Mouse (Mus musculus): ENCODE data around the gene Shoc2. TPM values are rescaled to one million over a fixed set of nuclear protein-coding genes. Genes with fewer than 3 reads are reported as not detected.

Gene Shoc2
- 17.1 and 23.4 TPM in 2 replicates for polyA plus RNA-seq (2015; fragmentation: Nextera tagmentation; extraction: Ambion mirVana)

DNA sequence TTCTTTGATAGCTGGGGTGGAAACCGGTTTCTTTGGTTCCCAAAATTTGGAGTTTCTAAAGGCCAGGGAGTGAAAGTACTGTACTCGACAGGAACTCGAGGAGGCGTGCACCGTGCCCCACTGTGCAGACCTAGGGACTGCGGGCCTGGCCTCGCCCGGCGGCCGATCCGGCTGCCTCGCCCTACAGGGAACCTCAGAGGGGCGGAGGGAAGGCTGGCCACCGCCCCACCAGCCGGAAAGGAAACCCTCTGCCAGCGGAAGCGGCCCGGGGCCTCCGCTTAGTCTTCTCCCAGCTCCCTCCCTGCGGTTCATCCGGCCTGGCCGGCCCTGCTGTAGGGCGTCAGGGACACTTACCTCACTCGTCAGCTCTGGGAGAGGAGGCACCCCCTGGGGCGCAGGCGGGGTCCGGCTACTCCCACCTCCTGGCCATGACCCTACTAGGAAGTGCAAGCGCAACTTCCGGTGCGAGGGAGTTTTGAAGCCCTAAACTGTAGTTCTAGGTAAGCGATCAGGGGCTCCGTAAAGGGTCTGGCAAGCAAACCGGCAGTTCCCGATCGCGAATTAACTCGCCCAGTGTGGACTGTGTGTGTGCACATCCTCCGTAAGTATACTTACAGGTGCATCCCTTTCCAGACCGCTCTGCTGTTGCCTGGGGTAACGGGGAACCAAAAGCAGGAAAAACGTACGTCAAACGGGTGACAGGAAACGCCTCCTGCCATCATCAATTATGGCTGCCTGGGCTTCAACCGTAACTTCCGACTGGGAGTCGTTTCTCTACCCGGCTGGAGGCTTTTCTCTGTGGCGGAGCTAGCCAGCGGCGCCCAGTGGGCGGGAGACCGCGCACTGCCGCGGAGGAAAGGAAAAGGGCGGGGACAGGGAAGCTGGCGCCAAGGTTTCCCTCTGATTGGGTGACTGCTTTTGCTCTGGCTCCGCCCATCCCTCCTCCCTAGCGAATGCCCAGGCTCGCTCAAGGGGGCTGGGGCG lies at the start of gene Shoc2, which contains the start of gene Bbip1:
Gene Shoc2, plus strand, starts transcription at position 505 of the 984 bp plus-strand sequence.
Gene Bbip1, minus strand, starts transcription at position 826 of the 984 bp plus-strand sequence.
- DNase-seq: peak; percentile 99
- H3K36me3 ChIP-seq: no peaks in the 10 kb centered on the region; the same call in 1 of the 2 replicates
- H3K4me1 ChIP-seq (replicated peaks): peaks cover 60% of the 10 kb centered on the region
- H3K27ac ChIP-seq: peak within 1 kb of the TSS; percentile 99
- WGBS (ENCODE audit: insufficient replicate concordance): under 1% methylated on average over 59 of the region's 62 CpGs
- peak within 1 kb of the TSS; percentile 83 for H3K4me2 ChIP-seq
- H3K9ac ChIP-seq: peak within 1 kb of the TSS; percentile 98
- ATAC-seq (ENCODE audit: low read depth): peak; percentile 85
- H3K4me3 ChIP-seq (replicated peaks): peak within 1 kb of the TSS; percentile 99
- no peaks in the 10 kb centered on the region for H3K9me3 ChIP-seq (replicated peaks)
- no peaks in the 10 kb centered on the region for H3K27me3 ChIP-seq

DNA sequence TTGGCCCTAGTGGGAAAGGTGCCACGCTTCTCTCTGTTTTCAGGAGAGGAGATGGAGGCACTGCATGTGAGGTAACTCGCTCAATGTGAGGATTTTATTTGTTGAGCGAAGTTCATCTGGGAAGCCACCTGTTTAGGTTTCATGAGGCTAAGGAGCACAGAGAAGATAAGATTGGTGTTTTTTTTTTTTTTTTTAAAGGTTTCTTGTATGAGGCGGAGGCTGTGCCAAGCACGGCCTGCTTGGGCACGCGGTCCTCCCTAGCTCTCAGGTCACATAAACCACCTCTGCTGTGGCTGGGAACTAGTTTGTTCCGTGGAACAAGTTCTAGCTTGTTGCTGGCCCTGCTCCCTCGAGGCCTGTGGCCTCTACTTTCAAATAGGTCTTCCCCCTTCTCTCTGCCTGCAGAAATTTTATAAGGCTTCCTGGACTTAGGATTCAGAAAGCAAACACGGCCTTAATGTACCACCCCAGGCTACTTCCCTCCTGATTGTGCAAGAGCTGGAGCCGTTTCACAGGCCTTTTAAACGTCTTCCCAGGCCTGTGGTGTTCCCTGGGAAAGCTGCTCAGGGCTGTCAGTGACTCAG lies 49.5 kb upstream of the Shoc2 start:
- H3K4me3 ChIP-seq (replicated peaks): no peak overlapping the region
- ATAC-seq (ENCODE audit: low read depth): peak; percentile 50
- WGBS (ENCODE audit: insufficient replicate concordance): 39% methylated on average over 12 of the region's 12 CpGs
- peak; percentile 15 for DNase-seq
- peaks cover 70% of the 10 kb centered on the region for H3K4me1 ChIP-seq (replicated peaks)
- H3K9ac ChIP-seq: peak overlapping the region; percentile 31
- H3K27me3 ChIP-seq: no peaks in the 10 kb centered on the region
- no peak overlapping the region for H3K4me2 ChIP-seq
- H3K36me3 ChIP-seq: no peaks in the 10 kb centered on the region
- H3K27ac ChIP-seq: peak overlapping the region; percentile 87
- H3K9me3 ChIP-seq (replicated peaks): no peaks in the 10 kb centered on the region

DNA sequence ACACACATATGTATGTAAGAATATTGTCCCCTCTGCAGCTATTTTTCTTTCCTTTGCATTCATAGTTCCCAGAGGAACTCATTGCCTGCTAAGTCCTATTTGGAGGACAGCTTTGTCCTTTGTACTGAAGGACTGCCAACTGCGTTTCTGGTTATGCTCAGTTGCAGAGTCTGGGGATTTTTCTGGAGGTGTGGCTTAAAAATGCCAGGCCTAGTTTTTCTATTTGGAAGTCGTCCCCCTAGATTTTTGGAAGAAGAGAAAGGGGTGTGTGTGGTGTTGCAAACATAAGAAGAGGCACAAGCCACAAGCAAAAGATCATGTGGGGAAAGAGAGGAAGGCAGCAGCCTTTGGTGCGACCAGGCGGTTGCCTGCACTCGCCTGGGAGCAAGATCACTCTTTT lies 46.1 kb upstream of the Shoc2 start:
- H3K4me3 ChIP-seq (replicated peaks): no peak overlapping the region
- no peaks in the 10 kb centered on the region for H3K9me3 ChIP-seq (replicated peaks)
- peaks cover 54% of the 10 kb centered on the region for H3K4me1 ChIP-seq (replicated peaks)
- DNase-seq (no peak), ATAC-seq (ENCODE audit: low read depth) (no peak)
- WGBS (ENCODE audit: insufficient replicate concordance): 78% methylated on average over 5 of the region's 5 CpGs
- H3K36me3 ChIP-seq: no peaks in the 10 kb centered on the region
- H3K27me3 ChIP-seq: no peaks in the 10 kb centered on the region
- no peak overlapping the region for H3K9ac ChIP-seq
- no peak overlapping the region for H3K4me2 ChIP-seq
- H3K27ac ChIP-seq: no peak overlapping the region; the same call in 1 of the 2 replicates

DNA sequence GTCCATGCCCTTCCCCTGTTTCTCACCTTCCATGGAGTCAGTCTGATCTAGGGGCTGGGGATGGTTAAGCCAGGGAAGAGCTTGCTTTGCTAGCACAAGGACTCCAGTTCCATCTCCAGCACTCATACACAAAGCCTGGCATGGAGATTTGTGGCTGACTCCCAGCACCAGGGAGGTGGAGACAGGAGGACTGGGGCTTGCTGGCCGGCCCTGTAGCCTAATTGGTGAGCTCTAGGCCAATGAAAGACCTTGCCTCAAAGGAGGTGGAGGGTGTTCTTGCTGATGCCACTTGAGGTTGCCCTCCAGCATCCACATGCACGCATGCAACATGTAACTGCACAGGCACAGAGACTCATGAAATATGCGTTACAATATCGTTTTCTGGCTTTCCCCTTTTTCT lies 45.6 kb upstream of the Shoc2 start:
- ATAC-seq (ENCODE audit: low read depth) (no peak), DNase-seq (no peak)
- no peak overlapping the region for H3K4me2 ChIP-seq
- no peaks in the 10 kb centered on the region for H3K27me3 ChIP-seq
- 72% methylated on average over 4 of the region's 4 CpGs for WGBS (ENCODE audit: insufficient replicate concordance)
- H3K9ac ChIP-seq: no peak overlapping the region
- no peak overlapping the region; the same call in 1 of the 2 replicates for H3K27ac ChIP-seq
- peaks cover 50% of the 10 kb centered on the region for H3K4me1 ChIP-seq (replicated peaks)
- H3K36me3 ChIP-seq: no peaks in the 10 kb centered on the region
- H3K4me3 ChIP-seq (replicated peaks): no peak overlapping the region
- H3K9me3 ChIP-seq (replicated peaks): no peaks in the 10 kb centered on the region

DNA sequence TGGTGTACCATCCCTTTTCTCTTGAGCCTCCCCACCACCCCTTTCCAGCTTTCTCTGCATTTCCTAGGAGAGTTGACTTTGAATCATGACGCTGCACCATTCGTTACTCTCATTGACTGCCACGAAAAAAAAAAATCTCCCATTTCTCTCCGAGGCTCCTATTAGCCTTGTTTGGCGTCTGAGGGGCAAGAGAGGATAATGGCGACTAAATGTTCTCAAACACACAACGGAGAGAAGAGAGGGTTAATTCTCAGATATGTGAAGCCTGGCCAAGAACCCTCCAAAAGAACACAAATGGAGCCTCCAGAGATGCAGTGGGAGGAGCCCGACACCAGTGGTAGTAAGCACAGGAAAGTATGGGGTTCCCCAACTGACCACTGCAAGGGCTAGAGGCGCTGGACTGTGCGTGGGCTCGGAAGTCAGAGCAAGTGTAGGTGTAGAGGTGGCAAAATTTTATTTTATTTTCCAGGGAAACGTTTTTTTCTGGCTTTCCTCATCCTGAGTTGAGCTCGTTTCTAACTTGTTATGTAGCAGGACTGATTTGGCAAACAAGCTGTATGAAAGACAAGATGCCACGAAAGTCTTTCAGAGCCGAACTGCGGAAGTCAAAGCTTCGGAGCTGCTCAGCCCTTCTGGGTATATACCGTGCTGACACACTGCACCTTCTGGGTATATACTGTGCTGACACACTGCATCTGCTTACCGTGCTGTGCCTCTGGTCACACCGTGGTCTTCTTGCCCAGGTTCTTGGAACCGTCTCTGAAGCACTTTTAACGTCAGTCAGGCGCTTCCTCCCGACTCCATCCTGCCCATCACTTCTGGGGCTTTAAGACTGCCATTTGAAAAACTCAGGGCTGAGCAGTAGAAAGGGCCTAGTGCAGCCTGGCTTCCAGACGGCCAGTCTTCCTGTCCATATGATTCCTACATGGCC lies 44.9 kb upstream of the Shoc2 start:
- Histone ChIP-seq H3K4me3 (replicated peaks) (no peak overlapping the region), H3K9ac (no peak overlapping the region), H3K36me3 (no peaks in the 10 kb centered on the region), H3K4me2 (no peak overlapping the region), H3K27ac (no peak overlapping the region; the same call in 1 of the 2 replicates), H3K9me3 (replicated peaks) (no peaks in the 10 kb centered on the region), H3K27me3 (no peaks in the 10 kb centered on the region), H3K4me1 (replicated peaks) (peaks cover 47% of the 10 kb centered on the region)
- WGBS (ENCODE audit: insufficient replicate concordance): 78% methylated on average over 25 of the region's 25 CpGs
- ATAC-seq (ENCODE audit: low read depth): no peak
- no peak for DNase-seq

DNA sequence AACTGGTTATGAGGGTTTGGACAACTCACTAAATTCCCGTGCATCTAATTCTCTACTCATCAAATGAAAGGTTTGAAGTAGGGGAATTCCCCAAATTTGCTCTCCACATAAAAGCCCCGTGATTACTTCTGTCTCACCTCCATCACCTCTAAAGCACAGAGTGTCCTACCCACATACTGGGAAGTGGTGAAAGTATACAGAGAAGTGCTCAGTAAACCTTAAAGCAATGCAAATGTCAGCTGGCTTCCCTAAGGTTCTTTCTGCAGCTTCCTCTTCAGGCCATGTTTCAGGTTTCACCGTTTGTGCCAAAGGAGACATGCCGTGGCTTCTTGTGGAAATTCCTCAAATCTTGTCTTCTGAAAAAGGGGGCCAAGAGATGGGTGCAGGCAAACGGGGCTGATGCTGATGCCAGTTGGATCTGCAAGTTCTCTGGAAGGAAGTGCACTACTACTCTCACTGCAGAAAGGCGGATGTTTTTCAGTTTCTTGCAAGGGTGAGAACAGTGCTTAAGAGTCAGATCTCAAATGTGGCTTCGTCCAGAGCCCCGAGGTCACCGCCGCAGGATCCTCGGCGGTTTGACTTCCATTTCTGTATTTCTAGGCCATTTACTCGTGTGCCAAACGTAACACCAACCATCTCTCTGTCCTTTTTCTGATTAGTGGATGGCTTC lies 44.0 kb upstream of the Shoc2 start:
- Histone ChIP-seq H3K9me3 (replicated peaks) (no peaks in the 10 kb centered on the region), H3K9ac (no peak overlapping the region), H3K36me3 (no peaks in the 10 kb centered on the region), H3K27ac (no peak overlapping the region), H3K27me3 (no peaks in the 10 kb centered on the region), H3K4me1 (replicated peaks) (peaks cover 47% of the 10 kb centered on the region), H3K4me2 (no peak overlapping the region), H3K4me3 (replicated peaks) (no peak overlapping the region)
- no peak for ATAC-seq (ENCODE audit: low read depth)
- no peak for DNase-seq
- 74% methylated on average over 14 of the region's 14 CpGs for WGBS (ENCODE audit: insufficient replicate concordance)

DNA sequence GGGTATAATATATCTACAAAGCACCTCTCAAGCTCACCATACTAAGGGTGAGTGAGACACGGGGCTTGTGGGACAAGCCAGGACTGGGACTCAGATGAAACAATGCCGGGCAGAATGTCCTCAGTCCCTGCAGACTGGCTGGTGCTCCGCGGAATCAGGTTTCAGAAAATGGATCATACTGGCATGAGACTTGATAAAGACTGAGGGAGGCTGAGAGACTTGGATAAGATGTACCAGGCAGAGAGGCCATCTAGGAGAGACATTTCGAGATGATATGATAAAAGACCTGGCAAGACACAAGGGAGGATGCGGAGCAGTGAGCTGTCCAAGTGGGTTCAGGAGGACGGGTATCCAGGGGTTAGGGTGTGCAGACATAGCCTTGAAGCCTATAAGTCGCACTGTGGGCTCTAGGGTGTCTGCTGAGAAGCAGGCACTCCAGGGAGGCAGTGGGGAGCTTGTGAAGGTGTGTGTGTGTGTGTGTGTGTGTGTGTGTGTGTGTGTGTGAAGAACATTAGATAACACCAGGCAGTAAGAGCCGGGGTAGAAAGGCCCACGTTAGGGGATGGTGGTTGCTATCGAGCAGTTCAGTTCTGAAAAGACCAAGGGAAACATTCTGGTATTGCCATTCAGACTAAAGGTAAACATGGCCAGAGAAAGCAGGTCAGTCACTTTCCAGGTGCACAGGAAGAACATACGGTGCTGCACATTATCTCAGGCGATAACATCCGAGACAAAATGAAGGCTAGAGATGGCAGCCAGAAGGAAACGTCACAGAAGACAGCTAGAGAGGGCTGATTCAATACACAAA lies 42.0 kb upstream of the Shoc2 start:
- DNase-seq (peak; percentile 50), ATAC-seq (ENCODE audit: low read depth) (peak; percentile 49)
- 19% methylated on average over 15 of the region's 15 CpGs for WGBS (ENCODE audit: insufficient replicate concordance)
- no peaks in the 10 kb centered on the region for H3K27me3 ChIP-seq
- H3K4me1 ChIP-seq (replicated peaks): peaks cover 48% of the 10 kb centered on the region
- H3K9me3 ChIP-seq (replicated peaks): no peaks in the 10 kb centered on the region
- H3K9ac ChIP-seq: peak overlapping the region; percentile 90
- peak overlapping the region; percentile 94 for H3K4me3 ChIP-seq (replicated peaks)
- H3K27ac ChIP-seq: peak overlapping the region; percentile 91
- H3K4me2 ChIP-seq: peak overlapping the region; percentile 86
- H3K36me3 ChIP-seq: no peaks in the 10 kb centered on the region

DNA sequence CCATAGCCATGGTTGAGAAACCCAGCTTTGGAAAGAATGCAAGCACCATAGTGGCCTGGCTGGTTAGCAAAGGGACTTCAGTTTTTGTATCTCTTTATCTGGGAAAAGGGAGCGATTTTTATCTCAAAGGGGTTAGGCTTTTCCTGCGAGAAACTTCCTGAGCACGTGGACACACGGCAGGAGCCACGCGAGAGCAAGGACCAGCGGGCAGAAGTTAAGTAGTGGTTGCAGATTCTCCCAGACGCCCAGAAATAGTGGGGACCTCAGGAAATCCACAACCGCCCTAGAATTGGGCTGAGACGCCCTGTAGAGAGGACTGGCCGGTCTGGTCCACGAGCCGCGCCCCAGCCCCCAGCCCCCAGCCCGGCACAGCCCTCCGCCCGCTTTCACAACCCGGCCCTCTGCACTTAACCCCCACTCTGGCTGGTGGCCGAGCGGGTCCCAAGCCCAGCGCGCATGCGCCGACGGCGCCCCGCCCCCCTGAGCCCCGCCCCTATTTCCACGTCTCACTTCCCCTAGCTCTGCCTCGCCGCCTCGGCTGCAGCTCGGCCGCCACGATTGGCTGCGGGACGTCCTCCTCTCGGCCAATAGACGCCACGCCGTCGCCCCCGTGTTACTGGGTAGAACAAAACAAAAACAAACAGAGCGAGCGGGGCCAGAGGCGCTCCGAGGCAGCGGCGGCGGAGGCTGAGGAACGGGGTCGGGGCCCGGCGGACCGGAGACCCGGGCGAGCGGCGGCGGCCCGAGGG lies 41.2 kb upstream of the Shoc2 start:
- no peaks in the 10 kb centered on the region for H3K9me3 ChIP-seq (replicated peaks)
- H3K9ac ChIP-seq: peak overlapping the region; percentile 90
- no peaks in the 10 kb centered on the region for H3K27me3 ChIP-seq
- H3K36me3 ChIP-seq: no peaks in the 10 kb centered on the region
- WGBS (ENCODE audit: insufficient replicate concordance): under 1% methylated on average over 54 of the region's 61 CpGs
- ATAC-seq (ENCODE audit: low read depth): peak; percentile 96
- peak; percentile 94 for DNase-seq
- H3K4me1 ChIP-seq (replicated peaks): peaks cover 48% of the 10 kb centered on the region
- H3K27ac ChIP-seq: peak overlapping the region; percentile 91
- H3K4me3 ChIP-seq (replicated peaks): peak overlapping the region; percentile 94
- peak overlapping the region; percentile 86 for H3K4me2 ChIP-seq

DNA sequence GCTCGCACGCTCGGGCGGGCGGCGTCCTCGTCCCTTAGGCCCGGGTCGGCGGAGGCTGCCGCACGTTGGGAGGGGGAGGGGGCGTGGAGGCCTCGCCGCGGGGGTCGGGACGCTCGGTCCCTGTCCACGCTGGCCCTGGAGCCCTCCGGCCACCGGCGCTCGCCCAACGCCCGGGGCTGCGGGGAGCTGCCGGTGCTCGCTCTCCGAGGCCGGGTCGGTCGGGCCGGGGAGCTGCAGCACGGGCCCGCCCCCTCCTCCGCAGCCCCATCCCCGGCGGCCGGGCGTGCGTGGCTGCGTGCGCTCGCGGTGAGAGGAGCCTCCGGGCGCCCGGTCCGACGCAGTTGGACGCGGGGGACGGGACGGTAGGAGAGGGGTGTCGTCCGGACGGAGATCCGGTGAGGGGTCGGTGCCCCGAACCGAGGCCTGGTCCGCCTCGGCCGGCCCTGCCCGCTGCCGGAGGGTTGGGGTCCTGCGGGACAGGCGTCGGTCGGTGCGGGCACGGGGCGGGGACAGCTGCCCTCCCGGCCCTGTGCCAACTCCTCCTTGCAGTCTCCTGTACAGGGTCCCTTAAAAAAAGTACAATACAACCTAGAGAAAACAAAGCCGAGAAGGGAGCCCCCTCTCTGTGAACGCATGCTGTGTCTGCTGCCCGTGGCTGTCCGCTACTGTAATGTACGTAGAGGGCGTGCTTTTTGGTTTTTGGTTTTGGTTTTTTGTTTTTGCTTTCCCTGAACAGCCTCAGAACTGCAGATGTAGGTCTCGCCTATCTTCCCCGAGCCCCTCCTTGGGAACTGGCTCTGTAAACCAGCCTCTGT lies 40.4 kb upstream of the Shoc2 start:
- peak; percentile 38 for DNase-seq
- H3K9ac ChIP-seq: peak overlapping the region; percentile 90
- under 1% methylated on average over 76 of the region's 83 CpGs for WGBS (ENCODE audit: insufficient replicate concordance)
- H3K27me3 ChIP-seq: no peaks in the 10 kb centered on the region
- peak overlapping the region; percentile 86 for H3K4me2 ChIP-seq
- ATAC-seq (ENCODE audit: low read depth): peak; percentile 55
- no peaks in the 10 kb centered on the region for H3K9me3 ChIP-seq (replicated peaks)
- peak overlapping the region; percentile 94 for H3K4me3 ChIP-seq (replicated peaks)
- H3K36me3 ChIP-seq: no peaks in the 10 kb centered on the region
- H3K4me1 ChIP-seq (replicated peaks): peaks cover 45% of the 10 kb centered on the region
- peak overlapping the region; percentile 86 for H3K27ac ChIP-seq
